Mouse (Mus musculus) stomach, embryonic 15.5 days (tissue): ENCODE measurements around the gene Clec2d. TPM values are rescaled to one million over a fixed set of nuclear protein-coding genes. Genes with fewer than 3 reads are reported as not detected.
"Not testable (repeated sequence)": the region's sequence is repeated elsewhere in the genome, so short reads cannot be mapped to it uniquely, and the experiment has no call there.

ENCODE experiments used
- ATAC-seq: fragments of 200-750 bp; cut with Nextera tagmentation; 2 replicates; pipeline ENCODE4 v1.8.0; 2017; ENCODE audit warnings: low read depth, moderate number of reproducible peaks, moderate TSS enrichment; ENCODE audit not compliant: insufficient read depth, low FRiP score
- H3K27ac ChIP-seq: fragments of 300-500 bp; sonication (generic); 2 replicates; pipeline ENCODE4 v1.5.1; 2015; ENCODE audit warnings: mild to moderate bottlenecking, inconsistent platforms
- H3K27me3 ChIP-seq: fragments of 300-500 bp; sonication (generic); replicated peaks from 2 replicates; pipeline ENCODE4 v1.6.1; 2015; ENCODE audit warnings: inconsistent platforms
- H3K36me3 ChIP-seq: fragments of 300-500 bp; sonication (generic); 2 replicates; pipeline ENCODE4 v1.6.1; 2015; ENCODE audit warnings: inconsistent platforms
- H3K4me1 ChIP-seq: fragments of 300-500 bp; sonication (generic); 2 replicates; pipeline ENCODE4 v1.6.1; 2015; ENCODE audit warnings: inconsistent platforms
- H3K4me2 ChIP-seq: fragments of 300-500 bp; sonication (generic); 2 replicates; pipeline ENCODE4 v1.6.1; 2015; ENCODE audit warnings: mild to moderate bottlenecking, inconsistent platforms
- H3K4me3 ChIP-seq: fragments of 300-500 bp; sonication (generic); replicated peaks from 2 replicates; pipeline ENCODE4 v1.5.1; 2015; ENCODE audit warnings: inconsistent platforms
- H3K9ac ChIP-seq: fragments of 300-500 bp; sonication (generic); 2 replicates; pipeline ENCODE4 v1.6.1; 2015; ENCODE audit warnings: inconsistent platforms
- H3K9me3 ChIP-seq: fragments of 300-500 bp; sonication (generic); 2 replicates; pipeline ENCODE4 v1.6.1; 2016; ENCODE audit warnings: inconsistent platforms
- WGBS: fragments of 180-500 bp; shearing (Covaris S2); methylation state at CpG from one replicate; pipeline ENCODE4 v1.1.7; 2015; 5-methylcytosine and 5-hydroxymethylcytosine counted together
- polyA plus RNA-seq: library from polyadenylated mRNA; unstranded; fragments of >200 nt; fragmentation: Nextera tagmentation; extraction: Ambion mirVana; gene quantifications from 2 replicates; pipeline ENCODE4 v1.2.1, GENCODE M21; 2015

Clec2d gene
- polyA plus RNA-seq, 1 experiment from 2014 or later: 0.85 TPM

DNA sequence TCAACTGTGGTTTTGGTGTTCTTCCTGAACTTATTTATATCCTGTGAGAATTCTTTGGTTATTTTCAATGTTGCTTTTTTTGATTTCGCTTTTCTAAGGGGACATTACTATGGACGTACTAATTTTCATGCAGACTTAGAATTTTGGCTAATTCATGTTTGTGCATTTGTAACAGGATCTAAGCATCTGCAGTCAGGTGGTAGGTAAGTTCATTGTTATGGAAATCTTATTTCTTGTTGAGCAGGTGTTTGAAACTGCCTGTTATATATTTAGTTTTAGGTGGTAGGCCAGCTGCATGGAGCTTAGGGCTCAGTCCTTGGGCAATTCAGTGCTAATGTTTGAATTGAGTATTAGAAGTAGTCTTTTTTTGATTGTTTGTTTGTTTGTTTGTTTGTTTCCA is 13.0 kb downstream of the Clec2d start:
- no peak overlapping the region for H3K4me2 ChIP-seq
- no peak for ATAC-seq
- H3K27ac ChIP-seq: no peak overlapping the region
- H3K9ac ChIP-seq: no peak overlapping the region
- H3K36me3 ChIP-seq: no peaks in the 10 kb centered on the region
- H3K9me3 ChIP-seq: no peaks in the 10 kb centered on the region
- 96% methylated on average over 2 of the region's 2 CpGs for WGBS
- H3K4me3 ChIP-seq: no peak overlapping the region
- H3K27me3 ChIP-seq: no peaks in the 10 kb centered on the region
- no peaks in the 10 kb centered on the region for H3K4me1 ChIP-seq

- H3K9ac ChIP-seq, ATAC-seq: not testable (repeated sequence)
Observed at GRCm38 (mm10) chr6:129200066-129200465, 19.7 kb downstream of the Clec2d start.

DNA sequence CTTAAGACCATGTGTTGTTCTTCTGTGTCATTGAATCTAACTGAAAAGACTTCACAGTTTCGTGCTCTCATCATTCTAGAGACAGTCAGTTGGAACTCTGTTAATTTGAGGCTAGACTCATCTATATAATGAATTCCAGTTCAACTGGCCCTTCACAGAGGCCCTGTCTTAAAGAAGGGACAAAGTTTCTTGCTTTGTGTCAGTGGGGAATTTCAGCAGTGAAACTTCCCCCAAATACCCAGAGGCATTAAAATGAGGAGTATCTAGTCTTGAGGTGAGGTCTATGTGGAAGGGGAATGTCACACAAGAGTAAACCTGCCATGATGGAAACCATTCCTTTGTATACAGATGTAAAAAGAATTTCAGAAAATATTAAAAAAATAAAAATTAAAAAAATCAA is 21.9 kb downstream of the Clec2d start:
- Histone ChIP-seq H3K27ac (no peak overlapping the region), H3K27me3 (no peaks in the 10 kb centered on the region), H3K4me2 (no peak overlapping the region), H3K4me1 (no peaks in the 10 kb centered on the region), H3K9ac (no peak overlapping the region), H3K9me3 (no peaks in the 10 kb centered on the region), H3K4me3 (no peak overlapping the region), H3K36me3 (no peaks in the 10 kb centered on the region)
- 85% methylated on average over 1 of the region's 1 CpGs for WGBS
- ATAC-seq: no peak

More at GRCm38 (mm10) chr6:129200066-129200465, 19.7 kb downstream of the Clec2d start:
- not testable (repeated sequence) for H3K4me2 ChIP-seq, H3K27me3 ChIP-seq, H3K4me1 ChIP-seq, H3K36me3 ChIP-seq, H3K4me3 ChIP-seq, H3K9me3 ChIP-seq, H3K27ac ChIP-seq

DNA sequence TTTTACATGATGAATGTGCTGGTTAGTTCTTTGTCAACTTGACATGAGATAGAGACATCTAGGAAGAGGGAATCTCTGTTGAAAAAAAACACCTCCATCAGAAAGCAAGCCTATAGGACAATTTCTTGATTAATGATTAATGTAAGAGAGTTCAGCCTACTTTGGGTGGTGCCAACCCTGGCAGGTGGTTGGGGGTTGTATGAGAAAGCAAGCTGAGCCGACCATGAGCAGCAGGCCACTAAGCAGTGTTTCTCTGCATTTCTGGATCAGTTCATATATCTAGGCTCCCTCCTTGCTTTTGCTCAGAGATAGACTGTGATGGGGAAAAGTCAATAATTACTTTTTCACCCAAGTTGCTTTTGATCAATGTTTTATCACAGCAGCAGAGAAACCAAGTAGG is 23.9 kb downstream of the Clec2d start:
- H3K9ac ChIP-seq: no peak overlapping the region
- H3K9me3 ChIP-seq: no peaks in the 10 kb centered on the region
- ATAC-seq: peak; percentile 71; the same call in 1 of the 2 replicates
- 54% methylated on average over 1 of the region's 1 CpGs for whole genome bisulfite sequencing
- no peaks in the 10 kb centered on the region for H3K27me3 ChIP-seq
- no peaks in the 10 kb centered on the region for H3K36me3 ChIP-seq
- H3K4me3 ChIP-seq: no peak overlapping the region
- H3K27ac ChIP-seq: no peak overlapping the region
- H3K4me2 ChIP-seq: no peak overlapping the region
- H3K4me1 ChIP-seq: no peaks in the 10 kb centered on the region

DNA sequence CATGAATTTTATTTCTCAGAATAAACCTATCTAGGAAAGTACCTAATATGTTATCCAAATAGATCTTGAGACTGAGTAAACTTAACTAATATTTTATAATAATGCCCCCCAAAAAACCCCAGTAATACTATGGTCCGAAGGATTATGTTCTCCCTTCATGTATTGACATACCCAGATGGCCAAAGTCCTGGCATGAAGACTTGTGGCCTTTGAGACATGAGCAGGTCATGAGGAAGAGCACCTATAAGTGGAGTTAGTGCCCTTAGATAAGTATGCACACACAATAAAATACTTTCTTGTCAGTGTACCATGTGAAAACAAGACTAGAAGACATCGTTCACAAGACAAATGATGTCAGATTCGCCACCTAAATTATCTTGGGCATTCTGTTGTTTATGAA is 24.4 kb downstream of the Clec2d start:
- Histone ChIP-seq H3K27ac (no peak overlapping the region), H3K9ac (no peak overlapping the region), H3K9me3 (no peaks in the 10 kb centered on the region), H3K4me2 (no peak overlapping the region), H3K4me3 (no peak overlapping the region), H3K4me1 (no peaks in the 10 kb centered on the region), H3K36me3 (no peaks in the 10 kb centered on the region), H3K27me3 (no peaks in the 10 kb centered on the region)
- ATAC-seq: peak; percentile 31; the same call in 1 of the 2 replicates
- WGBS: 79% methylated on average over 3 of the region's 3 CpGs

DNA sequence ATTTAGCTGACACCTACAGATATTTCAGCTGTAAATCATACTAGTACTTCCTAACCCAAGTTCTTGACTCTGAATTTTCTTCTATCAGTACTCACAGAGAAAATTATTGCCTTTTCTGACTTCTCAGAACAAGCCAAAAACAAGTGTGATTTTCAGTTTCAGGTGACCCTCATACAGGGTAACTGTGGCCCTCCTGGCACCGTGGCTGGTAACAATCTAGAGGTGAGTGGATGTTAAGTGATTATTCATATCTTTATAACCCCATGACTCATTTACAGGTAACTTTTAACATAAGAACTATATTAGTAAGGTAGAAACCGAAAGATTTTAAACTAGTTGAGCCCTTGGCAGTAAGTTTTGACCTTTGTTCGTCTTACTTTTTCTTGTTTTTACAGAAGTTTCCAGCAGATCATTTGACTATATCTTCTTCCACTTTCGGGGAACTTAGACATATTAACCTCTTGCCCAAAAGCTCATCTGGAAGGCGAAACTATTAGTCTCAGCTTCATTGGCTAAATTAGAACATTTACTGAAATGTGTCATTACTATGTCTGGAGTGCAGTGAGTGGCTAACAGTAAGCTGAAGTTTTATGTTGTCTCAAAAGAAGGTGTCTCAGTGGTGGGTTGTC is 28.6 kb downstream of the Clec2d start:
- no peaks in the 10 kb centered on the region for H3K27me3 ChIP-seq
- H3K9me3 ChIP-seq: no peaks in the 10 kb centered on the region
- H3K9ac ChIP-seq: no peak overlapping the region
- no peak overlapping the region for H3K4me2 ChIP-seq
- ATAC-seq: no peak
- no peaks in the 10 kb centered on the region for H3K36me3 ChIP-seq
- no peak overlapping the region for H3K4me3 ChIP-seq
- 82% methylated on average over 5 of the region's 5 CpGs for WGBS
- H3K4me1 ChIP-seq: no peaks in the 10 kb centered on the region
- no peak overlapping the region for H3K27ac ChIP-seq

GRCm38 (mm10) chr6:129209785-129210446 is 29.5 kb downstream of the Clec2d start:
- ATAC-seq: no peak
- WGBS: 79% methylated on average over 1 of the region's 1 CpGs
- no peaks in the 10 kb centered on the region for H3K4me1 ChIP-seq
- H3K9me3 ChIP-seq: no peaks in the 10 kb centered on the region
- no peaks in the 10 kb centered on the region for H3K36me3 ChIP-seq
- no peak overlapping the region for H3K27ac ChIP-seq
- no peak overlapping the region for H3K9ac ChIP-seq
- no peak overlapping the region for H3K4me2 ChIP-seq
- no peak overlapping the region for H3K4me3 ChIP-seq
- no peaks in the 10 kb centered on the region for H3K27me3 ChIP-seq

GRCm38 (mm10) chr6:129210447-129210790 is 30.0 kb downstream of the Clec2d start:
- Histone ChIP-seq H3K4me1 (no peaks in the 10 kb centered on the region), H3K9ac (no peak overlapping the region), H3K4me2 (no peak overlapping the region), H3K4me3 (no peak overlapping the region), H3K36me3 (no peaks in the 10 kb centered on the region), H3K27me3 (no peaks in the 10 kb centered on the region), H3K27ac (no peak overlapping the region), H3K9me3 (no peaks in the 10 kb centered on the region)
- no peak for ATAC-seq
- WGBS: 86% methylated on average over 4 of the region's 4 CpGs

GRCm38 (mm10) chr6:129212421-129213195 is 32.2 kb downstream of the Clec2d start:
- no peak overlapping the region for H3K9ac ChIP-seq
- H3K36me3 ChIP-seq: no peaks in the 10 kb centered on the region
- H3K27ac ChIP-seq: peak overlapping the region; percentile 67; the same call in 1 of the 2 replicates
- peaks cover 7% of the 10 kb centered on the region; the same call in 1 of the 2 replicates for H3K4me1 ChIP-seq
- no peak overlapping the region for H3K4me2 ChIP-seq
- no peak overlapping the region for H3K4me3 ChIP-seq
- ATAC-seq: peak; percentile 43; the same call in 1 of the 2 replicates
- no peaks in the 10 kb centered on the region for H3K27me3 ChIP-seq
- H3K9me3 ChIP-seq: no peaks in the 10 kb centered on the region

- Histone ChIP-seq H3K9ac (no peak overlapping the region), H3K4me2 (no peak overlapping the region), H3K27ac (no peak overlapping the region), H3K27me3 (no peaks in the 10 kb centered on the region), H3K4me3 (no peak overlapping the region), H3K36me3 (no peaks in the 10 kb centered on the region), H3K4me1 (peaks cover 7% of the 10 kb centered on the region; the same call in 1 of the 2 replicates), H3K9me3 (no peaks in the 10 kb centered on the region)
- 31% methylated on average over 1 of the region's 1 CpGs for WGBS
- peak; percentile 50 for ATAC-seq
Observed at GRCm38 (mm10) chr6:129213497-129213896, 33.1 kb downstream of the Clec2d start.

- no peak for ATAC-seq
- WGBS: 83% methylated on average over 2 of the region's 2 CpGs
- H3K9me3 ChIP-seq: no peaks in the 10 kb centered on the region
Observed at GRCm38 (mm10) chr6:129214263-129214662, 33.8 kb downstream of the Clec2d start.

DNA sequence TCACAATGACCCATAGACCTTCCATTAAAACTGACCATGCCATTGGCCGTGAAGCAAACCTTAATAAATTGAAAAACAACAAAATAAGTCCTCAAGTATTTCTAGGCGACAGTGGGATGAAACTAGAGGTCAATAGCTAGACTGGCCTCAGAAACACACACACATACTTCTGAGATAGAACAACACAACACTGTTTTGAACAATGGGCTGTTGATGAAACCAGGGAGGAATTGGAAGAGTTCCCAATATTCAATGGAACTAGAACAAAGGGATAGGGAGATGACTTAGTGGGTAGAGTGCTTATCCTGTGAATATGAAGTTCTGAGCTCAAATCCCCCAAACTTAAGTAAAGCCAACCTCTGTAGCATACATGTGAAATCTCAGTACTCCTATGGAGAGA is 34.6 kb downstream of the Clec2d start:
- WGBS: 78% methylated on average over 2 of the region's 2 CpGs
- no peak overlapping the region for H3K27ac ChIP-seq
- no peak overlapping the region for H3K4me2 ChIP-seq
- no peaks in the 10 kb centered on the region for H3K9me3 ChIP-seq
- no peak overlapping the region for H3K4me3 ChIP-seq
- H3K9ac ChIP-seq: no peak overlapping the region
- no peaks in the 10 kb centered on the region for H3K27me3 ChIP-seq
- peaks cover 7% of the 10 kb centered on the region; the same call in 1 of the 2 replicates for H3K4me1 ChIP-seq
- no peak for ATAC-seq
- no peaks in the 10 kb centered on the region for H3K36me3 ChIP-seq

More at GRCm38 (mm10) chr6:129214263-129214662, 33.8 kb downstream of the Clec2d start:
- no peaks in the 10 kb centered on the region for H3K27me3 ChIP-seq
- H3K27ac ChIP-seq: no peak overlapping the region; the same call in 1 of the 2 replicates
- peaks cover 7% of the 10 kb centered on the region; the same call in 1 of the 2 replicates for H3K4me1 ChIP-seq
- no peak overlapping the region for H3K4me3 ChIP-seq
- no peak overlapping the region for H3K9ac ChIP-seq
- no peak overlapping the region for H3K4me2 ChIP-seq
- no peaks in the 10 kb centered on the region for H3K36me3 ChIP-seq
